Mouse (Mus musculus) megakaryocyte, embryonic 14.5 days (primary cell): ENCODE measurements around the gene Krt39. TPM values are rescaled to one million over a fixed set of nuclear protein-coding genes. Genes with fewer than 3 reads are reported as not detected.

Experiments used
- H3K27me3 ChIP-seq: replicated peaks from 2 replicates; pipeline ENCODE3; 2012; ENCODE audit warnings: inconsistent platforms
- H3K36me3 ChIP-seq: replicated peaks from 2 replicates; pipeline ENCODE3; 2012; ENCODE audit warnings: low read length, inconsistent platforms, mixed read lengths
- H3K4me1 ChIP-seq: 2 replicates; pipeline ENCODE4 v1.6.1; 2012; ENCODE audit warnings: inconsistent platforms
- H3K4me3 ChIP-seq: replicated peaks from 2 replicates; pipeline ENCODE3; 2012; ENCODE audit warnings: moderate library complexity, mild to moderate bottlenecking, inconsistent platforms
- H3K9me3 ChIP-seq: 2 replicates; pipeline ENCODE4 v1.6.1; 2012; ENCODE audit warnings: inconsistent platforms
- FLI1 ChIP-seq: IDR thresholded peaks from 2 replicates; pipeline ENCODE4 v1.6.1; 2012; ENCODE audit warnings: low read length, inconsistent platforms, mixed read lengths
- GATA1 ChIP-seq: IDR thresholded peaks from 3 replicates; pipeline ENCODE4 v1.6.1; 2012; ENCODE audit warnings: mixed read lengths, low read length, inconsistent platforms, borderline replicate concordance
- polyA plus RNA-seq: library from polyadenylated mRNA; stranded (reverse); fragments of >175 nt; gene quantifications from 2 replicates; pipeline ENCODE4 v1.2.3, GENCODE M21; 2012; ENCODE audit warnings: low replicate concordance; ENCODE audit not compliant: insufficient read depth

Krt39 gene
- polyA plus RNA-seq, 1 experiment: not detected

- no peaks in the 10 kb centered on the region for H3K36me3 ChIP-seq
- TF ChIP-seq FLI1: no peak
- TF ChIP-seq GATA1: no peak
- no peaks in the 10 kb centered on the region for H3K4me1 ChIP-seq
- no peaks in the 10 kb centered on the region for H3K9me3 ChIP-seq
- H3K27me3 ChIP-seq: no peaks in the 10 kb centered on the region
- no peak overlapping the region for H3K4me3 ChIP-seq
Observed at GRCm38 (mm10) chr11:99514098-99514497, 7.0 kb downstream of the Krt39 start.

GRCm38 (mm10) chr11:99500095-99500805, 20.9 kb downstream of the Krt39 start:
- Histone ChIP-seq H3K27me3 (no peaks in the 10 kb centered on the region), H3K9me3 (no peaks in the 10 kb centered on the region), H3K4me1 (no peaks in the 10 kb centered on the region), H3K4me3 (no peak overlapping the region), H3K36me3 (no peaks in the 10 kb centered on the region)
- TF ChIP-seq FLI1 (no peak), GATA1 (no peak)

GRCm38 (mm10) chr11:99496460-99496859, 24.7 kb downstream of the Krt39 start:
- TF ChIP-seq GATA1: no peak
- no peak for TF ChIP-seq FLI1
- no peak overlapping the region for H3K4me3 ChIP-seq
- peaks cover 2% of the 10 kb centered on the region for H3K27me3 ChIP-seq
- H3K9me3 ChIP-seq: no peaks in the 10 kb centered on the region
- H3K4me1 ChIP-seq: no peaks in the 10 kb centered on the region
- H3K36me3 ChIP-seq: no peaks in the 10 kb centered on the region

- no peaks in the 10 kb centered on the region for H3K36me3 ChIP-seq
- H3K27me3 ChIP-seq: peaks cover 2% of the 10 kb centered on the region
- H3K4me1 ChIP-seq: no peaks in the 10 kb centered on the region
- H3K9me3 ChIP-seq: no peaks in the 10 kb centered on the region
- no peak overlapping the region for H3K4me3 ChIP-seq
- TF ChIP-seq GATA1: no peak
- TF ChIP-seq FLI1: no peak
Observed at GRCm38 (mm10) chr11:99494741-99495140, 26.4 kb downstream of the Krt39 start.

GRCm38 (mm10) chr11:99493574-99493850, 27.6 kb downstream of the Krt39 start:
- peaks cover 2% of the 10 kb centered on the region for H3K27me3 ChIP-seq
- H3K36me3 ChIP-seq: no peaks in the 10 kb centered on the region
- TF ChIP-seq FLI1: no peak
- no peak for TF ChIP-seq GATA1
- H3K9me3 ChIP-seq: no peaks in the 10 kb centered on the region
- H3K4me1 ChIP-seq: no peaks in the 10 kb centered on the region
- H3K4me3 ChIP-seq: no peak overlapping the region

GRCm38 (mm10) chr11:99492733-99493573, 28.2 kb downstream of the Krt39 start, which contains the start of gene Krt23:
Krt23 (minus strand) TSS chr11:99493137.
- TF ChIP-seq GATA1 (no peak), FLI1 (no peak)
- H3K27me3 ChIP-seq: peaks cover 2% of the 10 kb centered on the region

GRCm38 (mm10) chr11:99491040-99491439, 30.1 kb downstream of the Krt39 start:
- H3K4me3 ChIP-seq: no peak overlapping the region
- no peaks in the 10 kb centered on the region for H3K4me1 ChIP-seq
- no peaks in the 10 kb centered on the region for H3K36me3 ChIP-seq
- TF ChIP-seq FLI1: no peak
- TF ChIP-seq GATA1: no peak
- H3K9me3 ChIP-seq: no peaks in the 10 kb centered on the region
- H3K27me3 ChIP-seq: peaks cover 5% of the 10 kb centered on the region

More at GRCm38 (mm10) chr11:99492733-99493573, 28.2 kb downstream of the Krt39 start, which contains the start of gene Krt23:
- Histone ChIP-seq H3K36me3 (no peaks in the 10 kb centered on the region), H3K4me1 (no peaks in the 10 kb centered on the region), H3K4me3 (no peak within 1 kb of the TSS), H3K9me3 (no peaks in the 10 kb centered on the region)

- no peaks in the 10 kb centered on the region for H3K9me3 ChIP-seq
- no peak overlapping the region for H3K4me3 ChIP-seq
- no peaks in the 10 kb centered on the region for H3K36me3 ChIP-seq
- H3K4me1 ChIP-seq: no peaks in the 10 kb centered on the region
- H3K27me3 ChIP-seq: peaks cover 5% of the 10 kb centered on the region
- TF ChIP-seq FLI1: no peak
- no peak for TF ChIP-seq GATA1
Observed at GRCm38 (mm10) chr11:99490624-99491023, 30.5 kb downstream of the Krt39 start.

GRCm38 (mm10) chr11:99489233-99489632, 31.9 kb downstream of the Krt39 start:
- H3K9me3 ChIP-seq: no peaks in the 10 kb centered on the region
- TF ChIP-seq FLI1 (no peak), GATA1 (no peak)
- H3K27me3 ChIP-seq: peaks cover 5% of the 10 kb centered on the region
- no peaks in the 10 kb centered on the region for H3K36me3 ChIP-seq
- H3K4me1 ChIP-seq: no peaks in the 10 kb centered on the region
- H3K4me3 ChIP-seq: no peak overlapping the region

- no peaks in the 10 kb centered on the region for H3K36me3 ChIP-seq
- H3K4me3 ChIP-seq: no peak overlapping the region
- TF ChIP-seq FLI1 (no peak), GATA1 (no peak)
- H3K9me3 ChIP-seq: no peaks in the 10 kb centered on the region
- no peaks in the 10 kb centered on the region for H3K4me1 ChIP-seq
- no peaks in the 10 kb centered on the region for H3K27me3 ChIP-seq
Observed at GRCm38 (mm10) chr11:99474981-99475380, 46.2 kb downstream of the Krt39 start.
